Mouse (Mus musculus) heart, embryonic 15.5 days (tissue): ENCODE data around the gene Fam71d. TPM values are rescaled to one million over a fixed set of nuclear protein-coding genes. Genes with fewer than 3 reads are reported as not detected.

Source experiments
- ATAC-seq: fragments of 200-750 bp; cut with Nextera tagmentation; replicated peaks from 2 replicates; pipeline ENCODE4 v1.8.0; 2017; ENCODE audit warnings: low read depth, moderate TSS enrichment; ENCODE audit not compliant: insufficient number of reproducible peaks, insufficient read depth, low FRiP score
- H3K27ac ChIP-seq: fragments of 300-500 bp; sonication (generic); 2 replicates; pipeline ENCODE4 v1.5.1; 2015; ENCODE audit warnings: mild to moderate bottlenecking, inconsistent platforms
- H3K27me3 ChIP-seq: fragments of 300-500 bp; sonication (generic); 2 replicates; pipeline ENCODE4 v1.6.1; 2015; ENCODE audit warnings: inconsistent platforms
- H3K36me3 ChIP-seq: fragments of 300-500 bp; sonication (generic); 2 replicates; pipeline ENCODE4 v1.6.1; 2015; ENCODE audit warnings: mild to moderate bottlenecking, inconsistent platforms
- H3K4me1 ChIP-seq: fragments of 300-500 bp; sonication (generic); replicated peaks from 2 replicates; pipeline ENCODE4 v1.6.1; 2015; ENCODE audit warnings: inconsistent platforms
- H3K4me2 ChIP-seq: fragments of 300-500 bp; sonication (generic); 2 replicates; pipeline ENCODE4 v1.6.1; 2015; ENCODE audit warnings: inconsistent platforms, mild to moderate bottlenecking, moderate library complexity
- H3K4me3 ChIP-seq: fragments of 300-500 bp; sonication (generic); 2 replicates; pipeline ENCODE4 v1.5.1; 2015; ENCODE audit warnings: mild to moderate bottlenecking, inconsistent platforms
- H3K9ac ChIP-seq: fragments of 300-500 bp; sonication (generic); 2 replicates; pipeline ENCODE4 v1.6.1; 2015; ENCODE audit warnings: mild to moderate bottlenecking, inconsistent platforms
- H3K9me3 ChIP-seq: fragments of 300-500 bp; sonication (generic); replicated peaks from 2 replicates; pipeline ENCODE4 v1.6.1; 2016; ENCODE audit warnings: inconsistent platforms
- WGBS: fragments of 180-500 bp; shearing (Covaris S2); methylation state at CpG from one replicate; pipeline ENCODE4 v1.1.7; 2015; ENCODE audit warnings: mixed read lengths; 5-methylcytosine and 5-hydroxymethylcytosine counted together
- polyA plus RNA-seq: library from polyadenylated mRNA; unstranded; fragments of >200 nt; fragmentation: Nextera tagmentation; extraction: Ambion mirVana; gene quantifications from 2 replicates; pipeline ENCODE4 v1.2.1, GENCODE M21; 2015

The Fam71d gene
- polyA plus RNA-seq, 1 experiment from 2014 or later, result 0.34 TPM

DNA sequence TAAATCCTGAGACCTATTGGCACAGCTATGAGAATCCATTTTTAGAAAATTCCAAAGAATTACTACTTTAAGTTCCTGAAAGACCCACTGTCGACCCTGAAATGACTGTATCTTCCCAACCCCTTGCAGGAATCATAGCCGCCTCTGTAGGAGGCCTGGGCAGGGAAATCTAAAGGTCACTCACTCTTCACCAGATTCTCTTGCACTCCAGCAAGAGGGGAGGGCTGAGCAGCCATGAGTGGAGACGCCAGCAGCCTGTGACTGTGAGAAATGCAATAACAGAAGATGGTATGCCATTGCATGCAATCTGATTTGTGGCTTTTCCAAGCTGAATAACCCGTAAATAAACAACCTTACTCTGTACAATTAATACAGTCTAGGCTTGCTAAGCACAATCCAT, 36.4 kb downstream of the Fam71d start:
- no peak overlapping the region for H3K4me2 ChIP-seq

GRCm38 (mm10) chr12:78739633-78740032, 48.3 kb downstream of the Fam71d start:
- whole genome bisulfite sequencing, result 66% methylated on average over 2 of the region's 2 CpGs
- H3K27ac ChIP-seq, result no peak overlapping the region
- no peak overlapping the region for H3K4me3 ChIP-seq
- H3K27me3 ChIP-seq, result no peaks in the 10 kb centered on the region; the same call in 1 of the 2 replicates
- H3K9me3 ChIP-seq, result no peaks in the 10 kb centered on the region
- no peaks in the 10 kb centered on the region for H3K36me3 ChIP-seq
- H3K4me1 ChIP-seq, result no peaks in the 10 kb centered on the region
- H3K9ac ChIP-seq, result no peak overlapping the region
- no peak for ATAC-seq
- no peak overlapping the region for H3K4me2 ChIP-seq

More for the DNA sequence above, 36.4 kb downstream of the Fam71d start:
- no peaks in the 10 kb centered on the region for H3K4me1 ChIP-seq
- H3K4me3 ChIP-seq, result no peak overlapping the region
- no peak overlapping the region for H3K27ac ChIP-seq
- no peak overlapping the region for H3K9ac ChIP-seq
- no peaks in the 10 kb centered on the region for H3K27me3 ChIP-seq
- H3K9me3 ChIP-seq, result no peaks in the 10 kb centered on the region
- no peak for ATAC-seq
- no peaks in the 10 kb centered on the region for H3K36me3 ChIP-seq
- 47% methylated on average over 4 of the region's 4 CpGs for WGBS

- no peak overlapping the region for H3K27ac ChIP-seq
- 82% methylated on average over 2 of the region's 2 CpGs for WGBS
- no peaks in the 10 kb centered on the region for H3K36me3 ChIP-seq
- H3K27me3 ChIP-seq, result no peaks in the 10 kb centered on the region; the same call in 1 of the 2 replicates
- no peak overlapping the region for H3K9ac ChIP-seq
- no peak for ATAC-seq
- no peak overlapping the region for H3K4me2 ChIP-seq
- H3K4me3 ChIP-seq, result no peak overlapping the region
- no peaks in the 10 kb centered on the region for H3K9me3 ChIP-seq
- no peaks in the 10 kb centered on the region for H3K4me1 ChIP-seq
These were observed 49.0 kb downstream of the Fam71d start for GRCm38 (mm10) chr12:78740289-78740688.

DNA sequence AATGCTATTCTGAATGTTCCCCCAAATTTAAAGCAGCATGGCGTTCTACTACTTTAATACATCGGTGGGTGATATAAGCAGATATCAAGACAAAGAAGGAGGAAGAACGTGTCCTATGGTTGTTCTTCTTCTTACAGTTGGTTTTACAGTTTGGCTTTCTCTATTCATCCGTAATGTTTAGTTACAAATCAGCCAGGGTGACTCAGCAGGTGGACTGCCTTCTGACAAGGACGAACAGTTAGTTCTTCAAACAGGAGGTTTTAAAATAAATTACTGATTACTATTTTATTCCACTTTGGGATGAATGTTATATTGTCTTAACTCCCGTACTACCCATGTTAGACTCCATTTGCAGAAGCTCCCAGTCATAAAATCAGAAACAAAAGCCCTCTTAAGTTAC, 54.9 kb downstream of the Fam71d start:
- ATAC-seq, result no peak
- Histone ChIP-seq H3K9me3 (no peaks in the 10 kb centered on the region), H3K4me1 (peaks cover 5% of the 10 kb centered on the region), H3K27me3 (no peaks in the 10 kb centered on the region), H3K4me2 (no peak overlapping the region), H3K27ac (no peak overlapping the region), H3K36me3 (no peaks in the 10 kb centered on the region), H3K4me3 (no peak overlapping the region), H3K9ac (no peak overlapping the region)
- WGBS, result 75% methylated on average over 6 of the region's 6 CpGs

DNA sequence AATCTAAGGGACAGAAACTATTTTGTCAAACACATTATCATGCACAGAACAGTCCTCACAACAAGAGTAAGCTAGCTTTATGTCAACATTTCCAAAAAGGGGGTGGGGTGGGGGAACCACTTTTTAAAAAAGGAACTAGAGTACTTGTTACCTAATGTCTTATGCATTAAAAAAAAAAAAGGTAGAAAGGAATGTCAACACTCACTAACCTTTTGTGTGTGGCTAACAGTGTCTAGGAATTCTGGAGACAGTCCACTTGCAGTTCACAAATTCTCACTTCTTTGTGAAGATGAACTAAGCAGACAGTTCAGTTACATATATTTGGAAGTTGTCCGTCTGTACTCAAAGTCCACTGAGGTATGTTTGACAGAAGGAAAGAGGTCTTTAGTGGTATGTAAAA, 56.1 kb downstream of the Fam71d start:
- WGBS, result 32% methylated on average over 1 of the region's 1 CpGs
- no peaks in the 10 kb centered on the region for H3K27me3 ChIP-seq
- H3K36me3 ChIP-seq, result no peaks in the 10 kb centered on the region
- H3K9me3 ChIP-seq, result no peaks in the 10 kb centered on the region
- H3K27ac ChIP-seq, result no peak overlapping the region
- H3K4me2 ChIP-seq, result peak overlapping the region; percentile 97
- no peak overlapping the region for H3K9ac ChIP-seq
- ATAC-seq, result no peak
- H3K4me1 ChIP-seq, result peaks cover 7% of the 10 kb centered on the region
- peak overlapping the region; percentile 95; the same call in 1 of the 2 replicates for H3K4me3 ChIP-seq

DNA sequence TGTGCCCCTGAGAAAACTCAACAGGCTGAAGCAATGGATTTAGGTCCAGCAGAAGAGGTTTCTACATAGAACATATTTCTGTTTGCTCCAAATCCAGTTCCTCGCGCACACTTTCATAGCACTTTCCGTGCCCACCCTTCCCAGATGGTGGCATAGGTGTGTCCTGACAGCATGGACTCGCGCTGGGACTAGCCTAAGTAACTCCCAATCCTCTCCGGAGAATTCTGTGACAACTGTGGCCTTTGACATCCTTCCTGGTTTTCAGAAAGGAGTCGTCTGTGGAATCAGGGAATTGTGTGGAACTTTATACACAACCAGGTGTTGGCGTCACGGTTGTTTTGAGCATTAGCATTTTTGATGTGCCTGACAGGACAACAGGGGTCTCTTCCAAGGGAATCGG, 56.8 kb downstream of the Fam71d start:
- H3K27ac ChIP-seq, result peak overlapping the region; percentile 73
- no peaks in the 10 kb centered on the region for H3K9me3 ChIP-seq
- H3K4me1 ChIP-seq, result peaks cover 7% of the 10 kb centered on the region
- under 1% methylated on average over 10 of the region's 10 CpGs for WGBS
- ATAC-seq, result no peak
- peak overlapping the region; percentile 97 for H3K4me2 ChIP-seq
- peak overlapping the region; percentile 75 for H3K9ac ChIP-seq
- H3K4me3 ChIP-seq, result peak overlapping the region; percentile 95
- H3K27me3 ChIP-seq, result no peaks in the 10 kb centered on the region
- H3K36me3 ChIP-seq, result no peaks in the 10 kb centered on the region

- Histone ChIP-seq H3K4me2 (peak within 1 kb of the TSS; percentile 97), H3K27ac (peak within 1 kb of the TSS; percentile 98), H3K36me3 (no peaks in the 10 kb centered on the region), H3K4me1 (peaks cover 7% of the 10 kb centered on the region), H3K27me3 (no peaks in the 10 kb centered on the region), H3K4me3 (peak within 1 kb of the TSS; percentile 95), H3K9me3 (no peaks in the 10 kb centered on the region), H3K9ac (peak within 1 kb of the TSS; percentile 89)
- WGBS, result under 1% methylated on average over 83 of the region's 98 CpGs
- ATAC-seq, result peak; percentile 100
These were observed 57.4 kb downstream of the Fam71d start, which contains the start of gene Mpp5 for GRCm38 (mm10) chr12:78748557-78749377. TSS of gene Mpp5 (plus strand) at chr12:78748907.

- H3K4me1 ChIP-seq, result peaks cover 7% of the 10 kb centered on the region
- peak; percentile 43 for ATAC-seq
- peak overlapping the region; percentile 89 for H3K9ac ChIP-seq
- peak overlapping the region; percentile 98 for H3K27ac ChIP-seq
- under 1% methylated on average over 25 of the region's 25 CpGs for WGBS
- peak overlapping the region; percentile 63 for H3K4me2 ChIP-seq
- H3K27me3 ChIP-seq, result no peaks in the 10 kb centered on the region
- no peaks in the 10 kb centered on the region for H3K9me3 ChIP-seq
- peak overlapping the region; percentile 95 for H3K4me3 ChIP-seq
- no peaks in the 10 kb centered on the region for H3K36me3 ChIP-seq
These were observed 58.1 kb downstream of the Fam71d start for GRCm38 (mm10) chr12:78749378-78749801.

GRCm38 (mm10) chr12:78761979-78762378, 70.6 kb downstream of the Fam71d start:
- no peaks in the 10 kb centered on the region for H3K4me1 ChIP-seq
- H3K9ac ChIP-seq, result no peak overlapping the region
- no peaks in the 10 kb centered on the region for H3K27me3 ChIP-seq
- ATAC-seq, result no peak
- H3K9me3 ChIP-seq, result no peaks in the 10 kb centered on the region
- H3K36me3 ChIP-seq, result no peaks in the 10 kb centered on the region
- H3K4me2 ChIP-seq, result no peak overlapping the region
- H3K27ac ChIP-seq, result no peak overlapping the region
- no peak overlapping the region for H3K4me3 ChIP-seq

DNA sequence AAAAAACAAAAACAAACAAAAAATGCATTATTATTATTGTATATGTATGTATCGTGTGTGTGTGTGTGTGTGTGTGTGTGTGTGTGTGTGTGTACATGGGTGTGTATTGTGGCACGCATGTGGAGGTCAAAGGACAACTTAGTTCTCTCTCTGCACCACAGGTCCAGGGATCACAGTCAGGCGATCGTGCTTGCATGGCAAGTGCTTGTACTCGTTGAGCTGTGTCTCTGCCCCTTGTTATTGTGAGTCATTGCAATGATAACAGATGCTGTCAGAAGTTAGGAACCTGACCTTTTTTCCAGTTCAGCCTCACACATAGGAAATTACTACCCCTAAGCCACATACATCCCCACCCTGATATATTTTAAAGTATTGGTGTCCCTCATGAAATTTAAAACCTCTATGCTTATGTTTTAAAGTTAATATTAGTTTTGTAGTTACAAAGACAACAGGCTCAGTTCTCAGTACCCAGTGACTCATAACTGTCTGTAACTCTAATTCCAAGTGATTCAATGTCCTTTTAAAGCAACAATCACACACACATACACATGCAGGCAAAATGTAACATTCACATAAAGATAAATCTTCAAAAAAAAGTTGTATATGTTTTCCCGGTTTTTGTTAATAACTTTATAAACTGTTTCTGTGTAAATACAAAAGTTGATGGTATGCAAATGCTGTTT, 77.8 kb downstream of the Fam71d start:
- 53% methylated on average over 6 of the region's 6 CpGs for WGBS
- peak overlapping the region; percentile 7; the same call in 1 of the 2 replicates for H3K27ac ChIP-seq

GRCm38 (mm10) chr12:78773211-78773610, 81.9 kb downstream of the Fam71d start:
- H3K9ac ChIP-seq, result no peak overlapping the region
- ATAC-seq, result no peak
- H3K4me1 ChIP-seq, result peaks cover 14% of the 10 kb centered on the region; the same call in 1 of the 2 replicates
- no peak overlapping the region for H3K4me2 ChIP-seq
- no peak overlapping the region for H3K4me3 ChIP-seq
- H3K9me3 ChIP-seq, result no peaks in the 10 kb centered on the region
- WGBS, result 10% methylated on average over 2 of the region's 2 CpGs
- H3K27me3 ChIP-seq, result no peaks in the 10 kb centered on the region
- H3K36me3 ChIP-seq, result no peaks in the 10 kb centered on the region
- H3K27ac ChIP-seq, result peak overlapping the region; percentile 49

More for the DNA sequence above, 77.8 kb downstream of the Fam71d start:
- Histone ChIP-seq H3K9ac (no peak overlapping the region), H3K9me3 (no peaks in the 10 kb centered on the region), H3K4me2 (no peak overlapping the region), H3K27me3 (no peaks in the 10 kb centered on the region), H3K36me3 (no peaks in the 10 kb centered on the region), H3K4me3 (no peak overlapping the region), H3K4me1 (peaks cover 9% of the 10 kb centered on the region)
- ATAC-seq, result no peak
